Comparison of ENCODE assay signal across 8 mouse cellular contexts in genomic region chr10:128086391-128086790, GRCm38 (mm10). TPM values are rescaled to one million over a fixed set of nuclear protein-coding genes. Genes with fewer than 3 reads are reported as not detected.
DNase-seq lines count a peak whose midpoint lies in the region; ATAC-seq and TF ChIP-seq lines count a peak whose summit lies in the region.

No protein-coding gene starts in this region.

- H3K27ac ChIP-seq in forebrain, embryonic 12.5 days: no peak overlapping the region
- H3K27ac ChIP-seq in forebrain, embryonic 16.5 days (ENCODE audit: low read length): no peak overlapping the region
- H3K27ac ChIP-seq in midbrain, embryonic 10.5 days (replicated peaks): no peak overlapping the region
- H3K27ac ChIP-seq in midbrain, embryonic 13.5 days: no peak overlapping the region
- H3K27ac ChIP-seq in liver, embryonic 14.5 days: no peak overlapping the region

- no peaks in the 10 kb centered on the region for H3K9me3 ChIP-seq in forebrain, embryonic 12.5 days
- no peaks in the 10 kb centered on the region for H3K9me3 ChIP-seq in forebrain, embryonic 16.5 days (ENCODE audit: control insufficient read depth, low read length)
- no peaks in the 10 kb centered on the region for H3K9me3 ChIP-seq in midbrain, embryonic 10.5 days (replicated peaks)
- no peaks in the 10 kb centered on the region for H3K9me3 ChIP-seq in midbrain, embryonic 13.5 days
- H3K9me3 ChIP-seq in liver, embryonic 14.5 days (ENCODE audit: control insufficient read depth, low read length): no peaks in the 10 kb centered on the region

- WGBS in forebrain, embryonic 12.5 days: 83% methylated on average over 6 of the region's 6 CpGs
- WGBS in forebrain, embryonic 16.5 days: 70% methylated on average over 6 of the region's 6 CpGs
- whole genome bisulfite sequencing in midbrain, embryonic 10.5 days: 85% methylated on average over 6 of the region's 6 CpGs
- WGBS in midbrain, embryonic 13.5 days: 79% methylated on average over 6 of the region's 6 CpGs
- 70% methylated on average over 6 of the region's 6 CpGs for WGBS in liver, embryonic 14.5 days (ENCODE audit: insufficient replicate concordance)

- H3K4me2 ChIP-seq in forebrain, embryonic 12.5 days: no peak overlapping the region
- H3K4me2 ChIP-seq in forebrain, embryonic 16.5 days (ENCODE audit: low read length): no peak overlapping the region
- H3K4me2 ChIP-seq in midbrain, embryonic 13.5 days (replicated peaks): no peak overlapping the region
- H3K4me2 ChIP-seq in liver, embryonic 14.5 days (ENCODE audit: low read depth): no peak overlapping the region

- peaks cover 28% of the 10 kb centered on the region for H3K4me1 ChIP-seq in forebrain, embryonic 12.5 days
- peaks cover 31% of the 10 kb centered on the region for H3K4me1 ChIP-seq in forebrain, embryonic 16.5 days (replicated peaks; ENCODE audit: control insufficient read depth, insufficient read depth, low read length)
- peaks cover 30% of the 10 kb centered on the region for H3K4me1 ChIP-seq in midbrain, embryonic 10.5 days
- peaks cover 40% of the 10 kb centered on the region for H3K4me1 ChIP-seq in midbrain, embryonic 13.5 days (replicated peaks)
- H3K4me1 ChIP-seq in liver, embryonic 14.5 days (replicated peaks; ENCODE audit: control insufficient read depth in 2 of 2, insufficient read depth in 2 of 2, low read length in 1 of 2): peaks cover 20 to 26% of the 10 kb centered on the region in 2 experiments

- peak; percentile 74 for TF ChIP-seq CTCF in liver, embryonic 14.5 days (IDR thresholded peaks at IDR 0.05; ENCODE audit: low read depth)

- DNase-seq in midbrain, embryonic 10.5 days (ENCODE audit: low spot score): peak; percentile 25
- peak; percentile 32 to 43 for DNase-seq in cerebellum, adult 18-20 months
- no peak for DNase-seq in liver, embryonic 14.5 days (ENCODE audit: low read depth in 3 of 3, low spot score in 3 of 3)
- DNase-seq in ovary, adult 18-20 months (ENCODE audit: low spot score): no peak
- DNase-seq in layer of hippocampus, postnatal 14 days (ENCODE audit: low spot score in 2 of 2): no peak

- H3K36me3 ChIP-seq in forebrain, embryonic 12.5 days (replicated peaks): peaks cover 62% of the 10 kb centered on the region
- peaks cover 45% of the 10 kb centered on the region for H3K36me3 ChIP-seq in forebrain, embryonic 16.5 days (ENCODE audit: control insufficient read depth, insufficient read depth)
- H3K36me3 ChIP-seq in midbrain, embryonic 10.5 days: peaks cover 70% of the 10 kb centered on the region
- peaks cover 61% of the 10 kb centered on the region for H3K36me3 ChIP-seq in midbrain, embryonic 13.5 days
- H3K36me3 ChIP-seq in liver, embryonic 14.5 days (replicated peaks; ENCODE audit: control insufficient read depth, insufficient read depth, low read depth): peaks cover 59% of the 10 kb centered on the region

- peak overlapping the region; percentile 7; the same call in 1 of the 2 replicates for H3K4me3 ChIP-seq in forebrain, embryonic 12.5 days (replicated peaks)
- H3K4me3 ChIP-seq in forebrain, embryonic 16.5 days (replicated peaks; ENCODE audit: low read length): no peak overlapping the region
- H3K4me3 ChIP-seq in midbrain, embryonic 10.5 days: no peak overlapping the region
- H3K4me3 ChIP-seq in midbrain, embryonic 13.5 days (replicated peaks): no peak overlapping the region
- no peak overlapping the region for H3K4me3 ChIP-seq in liver, embryonic 14.5 days (ENCODE audit: insufficient read depth in 1 of 2, low read depth in 2 of 2, low read length in 2 of 2)

- ATAC-seq in forebrain, embryonic 12.5 days (ENCODE audit: low FRiP score): no peak
- no peak for ATAC-seq in forebrain, embryonic 16.5 days
- ATAC-seq in midbrain, embryonic 13.5 days: no peak
- no peak for ATAC-seq in liver, embryonic 14.5 days (ENCODE audit: insufficient read depth)

- TF ChIP-seq EP300 in liver, embryonic 14.5 days (IDR thresholded peaks at IDR 0.05; ENCODE audit: low read depth): no peak

- H3K9ac ChIP-seq in forebrain, embryonic 12.5 days: no peak overlapping the region
- H3K9ac ChIP-seq in forebrain, embryonic 16.5 days (replicated peaks; ENCODE audit: low read depth, low read length): no peak overlapping the region
- H3K9ac ChIP-seq in midbrain, embryonic 13.5 days (replicated peaks): no peak overlapping the region
- H3K9ac ChIP-seq in liver, embryonic 14.5 days (replicated peaks): no peak overlapping the region

- H3K27me3 ChIP-seq in forebrain, embryonic 12.5 days: no peaks in the 10 kb centered on the region
- no peaks in the 10 kb centered on the region for H3K27me3 ChIP-seq in forebrain, embryonic 16.5 days (replicated peaks; ENCODE audit: control insufficient read depth, insufficient read depth, low read length)
- no peaks in the 10 kb centered on the region for H3K27me3 ChIP-seq in midbrain, embryonic 10.5 days (ENCODE audit: low read depth, poor library complexity, severe bottlenecking)
- H3K27me3 ChIP-seq in midbrain, embryonic 13.5 days: no peaks in the 10 kb centered on the region
- H3K27me3 ChIP-seq in liver, embryonic 14.5 days (ENCODE audit: control insufficient read depth, insufficient read depth, low read length): no peaks in the 10 kb centered on the region

RNA-seq across cellular contexts. Expression of gene Atp5b, which starts 3.3 kb away (rescaled TPM):
- polyA plus RNA-seq in forebrain, embryonic 12.5 days (2016; fragmentation: Nextera tagmentation; extraction: Ambion mirVana): 2,091 and 2,135 TPM in 2 replicates
- 2,097 and 2,145 TPM in 2 replicates for polyA plus RNA-seq in forebrain, embryonic 16.5 days (2015; fragmentation: Nextera tagmentation; extraction: Ambion mirVana)
- 2,205 and 2,316 TPM in 2 replicates for polyA plus RNA-seq in midbrain, embryonic 10.5 days (2016; fragmentation: Nextera tagmentation; extraction: Ambion mirVana)
- polyA plus RNA-seq in midbrain, embryonic 13.5 days (2015; fragmentation: Nextera tagmentation; extraction: Ambion mirVana): 2,005 and 2,018 TPM in 2 replicates
- 910 and 999 TPM in 2 replicates for polyA plus RNA-seq in liver, embryonic 14.5 days (2012; rRNA removed)
- polyA plus RNA-seq in liver, embryonic 14.5 days (2014; fragmentation: Nextera tagmentation; extraction: Ambion mirVana): 1,823 and 1,877 TPM in 2 replicates
- 1,000 to 10,000 TPM; 1,880 to 1,915 TPM for total RNA-seq in layer of hippocampus, postnatal 14 days (2021)

RNA-seq across cellular contexts. Expression of gene Baz2a, which starts 5.0 kb away (rescaled TPM):
- 14.0 and 14.6 TPM in 2 replicates for polyA plus RNA-seq in forebrain, embryonic 12.5 days (2016; fragmentation: Nextera tagmentation; extraction: Ambion mirVana)
- polyA plus RNA-seq in forebrain, embryonic 16.5 days (2015; fragmentation: Nextera tagmentation; extraction: Ambion mirVana): 8.4 and 10.0 TPM in 2 replicates
- 14.3 and 16.7 TPM in 2 replicates for polyA plus RNA-seq in midbrain, embryonic 10.5 days (2016; fragmentation: Nextera tagmentation; extraction: Ambion mirVana)
- polyA plus RNA-seq in midbrain, embryonic 13.5 days (2015; fragmentation: Nextera tagmentation; extraction: Ambion mirVana): 13.8 and 13.9 TPM in 2 replicates
- polyA plus RNA-seq in liver, embryonic 14.5 days (2012; rRNA removed): 9.5 TPM in 2 replicates
- polyA plus RNA-seq in liver, embryonic 14.5 days (2014; fragmentation: Nextera tagmentation; extraction: Ambion mirVana): 9.1 and 10.3 TPM in 2 replicates
- 10 to 100 TPM; 35.1 to 36.8 TPM for total RNA-seq in layer of hippocampus, postnatal 14 days (2021)

RNA-seq across cellular contexts. Expression of gene Ptges3, which starts 27.6 kb away (rescaled TPM):
- polyA plus RNA-seq in forebrain, embryonic 12.5 days (2016; fragmentation: Nextera tagmentation; extraction: Ambion mirVana): 611 and 642 TPM in 2 replicates
- 395 and 436 TPM in 2 replicates for polyA plus RNA-seq in forebrain, embryonic 16.5 days (2015; fragmentation: Nextera tagmentation; extraction: Ambion mirVana)
- polyA plus RNA-seq in midbrain, embryonic 10.5 days (2016; fragmentation: Nextera tagmentation; extraction: Ambion mirVana): 669 and 729 TPM in 2 replicates
- 443 and 496 TPM in 2 replicates for polyA plus RNA-seq in midbrain, embryonic 13.5 days (2015; fragmentation: Nextera tagmentation; extraction: Ambion mirVana)
- polyA plus RNA-seq in liver, embryonic 14.5 days (2012; rRNA removed): 20.9 and 40.1 TPM in 2 replicates
- polyA plus RNA-seq in liver, embryonic 14.5 days (2014; fragmentation: Nextera tagmentation; extraction: Ambion mirVana): 233 and 244 TPM in 2 replicates
- 100 to 1,000 TPM; 138 to 149 TPM for total RNA-seq in layer of hippocampus, postnatal 14 days (2021)

RNA-seq across cellular contexts. Expression of gene Naca, which starts 51.0 kb away (rescaled TPM):
- polyA plus RNA-seq in forebrain, embryonic 12.5 days (2016; fragmentation: Nextera tagmentation; extraction: Ambion mirVana): 758 and 799 TPM in 2 replicates
- 545 and 574 TPM in 2 replicates for polyA plus RNA-seq in forebrain, embryonic 16.5 days (2015; fragmentation: Nextera tagmentation; extraction: Ambion mirVana)
- polyA plus RNA-seq in midbrain, embryonic 10.5 days (2016; fragmentation: Nextera tagmentation; extraction: Ambion mirVana): 814 and 925 TPM in 2 replicates
- polyA plus RNA-seq in midbrain, embryonic 13.5 days (2015; fragmentation: Nextera tagmentation; extraction: Ambion mirVana): 643 and 661 TPM in 2 replicates
- polyA plus RNA-seq in liver, embryonic 14.5 days (2012; rRNA removed): 160 and 272 TPM in 2 replicates
- polyA plus RNA-seq in liver, embryonic 14.5 days (2014; fragmentation: Nextera tagmentation; extraction: Ambion mirVana): 519 and 530 TPM in 2 replicates
- total RNA-seq in layer of hippocampus, postnatal 14 days (2021): 100 to 1,000 TPM; 321 to 339 TPM

Comparison
In these comparisons a context has a peak if more than half of its experiments do, and no peak if none do; other contexts are left out.
1. DNase-seq: peak in midbrain, embryonic 10.5 days (single experiment) and cerebellum, adult 18-20 months (2 of 2); none in liver, embryonic 14.5 days (0 of 3), ovary, adult 18-20 months (single experiment) and layer of hippocampus, postnatal 14 days (0 of 2).